Comparison of ENCODE assay signal across 19 mouse cellular contexts in genomic region chr1:143000216-143000615, GRCm38 (mm10).
A peak's percentile ranks its signal among the peaks of the same experiment; 100 is the strongest.
DNase-seq lines count a peak whose midpoint lies in the region; ATAC-seq and TF ChIP-seq lines count a peak whose summit lies in the region.
"Had no signal": no experiment of that assay in that cellular context is flagged by ENCODE, and none has a peak within 500 bp of the region (broad histone marks: within the 10 kb centered on the region; RNA-seq: fewer than 3 reads in every experiment).

No protein-coding gene starts in this region.

- intact Hi-C loops in gastrocnemius, postnatal 14 days (cut with DNase I; ENCODE audit: low total_unique reads), result no loop called here
- intact Hi-C loops in left cerebral cortex, postnatal 10 days (cut with DNase I), result no loop called here

- no peak for TF ChIP-seq POLR2A in MEL (IDR thresholded peaks at IDR 0.05; ENCODE audit: control insufficient read depth in 1 of 2, insufficient read depth in 1 of 2, low read depth in 1 of 2, low read length in 2 of 2, poor library complexity in 1 of 2)

- WGBS in liver, postnatal 0 days (ENCODE audit: insufficient replicate concordance), result 16% methylated on average over 1 of the region's 1 CpGs
- 38% methylated on average over 1 of the region's 1 CpGs for WGBS in liver, embryonic 11.5 days
- 76% methylated on average over 1 of the region's 1 CpGs for WGBS in neural tube, embryonic 15.5 days

- TF ChIP-seq RAD21 in MEL (IDR thresholded peaks at IDR 0.05; ENCODE audit: low read depth, low read length), result no peak

- TF ChIP-seq EP300 in liver, postnatal 0 days (IDR thresholded peaks at IDR 0.05; ENCODE audit: low read depth), result no peak
- TF ChIP-seq EP300 in MEL (IDR thresholded peaks at IDR 0.05; ENCODE audit: low read depth in 1 of 2, low read length in 2 of 2), result no peak

- no peak overlapping the region for H3K4me2 ChIP-seq in liver, postnatal 0 days (ENCODE audit: low read depth, low read length)
- no peak overlapping the region for H3K4me2 ChIP-seq in liver, embryonic 11.5 days
- H3K4me2 ChIP-seq in neural tube, embryonic 15.5 days, result no peak overlapping the region
- H3K4me2 ChIP-seq: embryonic facial prominence, embryonic 12.5 days; forebrain, embryonic 15.5 days; heart, embryonic 12.5 days; hindbrain, embryonic 12.5 days had no signal

- no peak overlapping the region for H3K9ac ChIP-seq in liver, postnatal 0 days (replicated peaks)
- H3K9ac ChIP-seq in liver, embryonic 11.5 days (ENCODE audit: low read depth, low read length), result no peak overlapping the region
- no peak overlapping the region for H3K9ac ChIP-seq in MEL (ENCODE audit: control insufficient read depth, low read depth, low read length, poor library complexity, severe bottlenecking)
- no peak overlapping the region for H3K9ac ChIP-seq in neural tube, embryonic 15.5 days (replicated peaks)
- H3K9ac ChIP-seq: embryonic facial prominence, embryonic 12.5 days; forebrain, embryonic 15.5 days; heart, embryonic 12.5 days; hindbrain, embryonic 12.5 days had no signal

- DNase-seq in liver, postnatal 0 days, result no peak
- DNase-seq in liver, embryonic 11.5 days (ENCODE audit: low spot score), result no peak
- peak; percentile 51 for DNase-seq in MEL (ENCODE audit: low read depth, low spot score)
- DNase-seq in gastrocnemius, postnatal 14 days, result no peak
- no peak for DNase-seq in left cerebral cortex, postnatal 10 days (ENCODE audit: extremely low spot score in 1 of 2, low spot score in 2 of 2)
- DNase-seq: adrenal gland, adult 2 months; adrenal gland, postnatal 25 days; cerebellum, adult 8-10 months; cerebellum, postnatal 14 days had no signal

- no peak overlapping the region for H3K27ac ChIP-seq in liver, postnatal 0 days (ENCODE audit: low read depth)
- H3K27ac ChIP-seq in liver, embryonic 11.5 days (ENCODE audit: low read depth, low read length), result no peak overlapping the region
- H3K27ac ChIP-seq in MEL (ENCODE audit: control insufficient read depth, low read depth, low read length), result no peak overlapping the region
- no peak overlapping the region for H3K27ac ChIP-seq in neural tube, embryonic 15.5 days (replicated peaks)
- H3K27ac ChIP-seq: embryonic facial prominence, embryonic 12.5 days; forebrain, embryonic 15.5 days; hindbrain, embryonic 12.5 days had no signal

- H3K79me2 ChIP-seq in MEL (ENCODE audit: control insufficient read depth, insufficient read depth, low read length, poor library complexity), result no peaks in the 10 kb centered on the region

- H3K36me3 ChIP-seq in liver, postnatal 0 days (replicated peaks; ENCODE audit: insufficient read depth, low read length), result no peaks in the 10 kb centered on the region
- H3K36me3 ChIP-seq in liver, embryonic 11.5 days (ENCODE audit: control insufficient read depth, insufficient read depth, low read length), result no peaks in the 10 kb centered on the region
- H3K36me3 ChIP-seq in MEL (ENCODE audit: control insufficient read depth in 1 of 2, insufficient read depth in 2 of 2, low read length in 2 of 2), result no peaks in the 10 kb centered on the region
- H3K36me3 ChIP-seq in neural tube, embryonic 15.5 days, result no peaks in the 10 kb centered on the region
- H3K36me3 ChIP-seq: embryonic facial prominence, embryonic 12.5 days; forebrain, embryonic 15.5 days; G1E; heart, embryonic 12.5 days; hindbrain, embryonic 12.5 days had no signal

- no peak for TF ChIP-seq CTCF in liver, postnatal 0 days (IDR thresholded peaks at IDR 0.05; ENCODE audit: low read depth)
- no peak for TF ChIP-seq CTCF in MEL (IDR thresholded peaks at IDR 0.05 in 2 of 3, conservative IDR thresholded peaks at IDR 0.05 in 1 of 3; ENCODE audit: control insufficient read depth in 1 of 3, insufficient read depth in 1 of 3, low read depth in 2 of 3, low read length in 3 of 3, poor library complexity in 1 of 3, severe bottlenecking in 1 of 3)

- no peak overlapping the region for H3K4me3 ChIP-seq in liver, postnatal 0 days (ENCODE audit: low read depth, low read length)
- H3K4me3 ChIP-seq in liver, embryonic 11.5 days (ENCODE audit: low read depth, low read length), result no peak overlapping the region
- no peak overlapping the region for H3K4me3 ChIP-seq in MEL (ENCODE audit: control insufficient read depth in 1 of 2, insufficient read depth in 1 of 2, low read depth in 2 of 2, low read length in 2 of 2)
- H3K4me3 ChIP-seq in neural tube, embryonic 15.5 days (replicated peaks), result no peak overlapping the region
- H3K4me3 ChIP-seq: embryonic facial prominence, embryonic 12.5 days; forebrain, embryonic 15.5 days; heart, embryonic 12.5 days; hindbrain, embryonic 12.5 days had no signal

- no peaks in the 10 kb centered on the region for H3K4me1 ChIP-seq in liver, postnatal 0 days (ENCODE audit: insufficient read depth)
- H3K4me1 ChIP-seq in liver, embryonic 11.5 days (replicated peaks; ENCODE audit: control insufficient read depth, insufficient read depth, low read length), result no peaks in the 10 kb centered on the region
- H3K4me1 ChIP-seq in MEL (ENCODE audit: control insufficient read depth in 1 of 2, insufficient read depth in 2 of 2, low read length in 2 of 2), result no peaks in the 10 kb centered on the region
- no peaks in the 10 kb centered on the region for H3K4me1 ChIP-seq in neural tube, embryonic 15.5 days
- H3K4me1 ChIP-seq: embryonic facial prominence, embryonic 12.5 days; forebrain, embryonic 15.5 days; heart, embryonic 12.5 days; hindbrain, embryonic 12.5 days had no signal

- peak; percentile 43; the same call in 1 of the 2 replicates for ATAC-seq in liver, postnatal 0 days
- no peak for ATAC-seq in liver, embryonic 11.5 days (replicated peaks; ENCODE audit: low FRiP score)
- ATAC-seq in granulocyte monocyte progenitor cell, adult 5-6 weeks (replicated peaks; ENCODE audit: poor library complexity, severe bottlenecking), result peak; percentile 98
- 0 out of 2 replicates have a peak, but pooled peaks have one; percentile 47 for ATAC-seq in monocyte, adult 5-6 weeks (replicated peaks; ENCODE audit: insufficient number of reproducible peaks, low FRiP score, low TSS enrichment, poor library complexity, severe bottlenecking)
- no peak for ATAC-seq in neural tube, embryonic 15.5 days (ENCODE audit: low FRiP score)
- ATAC-seq: forebrain, embryonic 15.5 days; hindbrain, embryonic 16.5 days; inflammation-experienced regulatory T-cells, adult 6 months had no signal

- H3K27me3 ChIP-seq in liver, postnatal 0 days (ENCODE audit: insufficient read depth, low read length), result no peaks in the 10 kb centered on the region
- no peaks in the 10 kb centered on the region for H3K27me3 ChIP-seq in liver, embryonic 11.5 days (replicated peaks; ENCODE audit: control insufficient read depth, insufficient read depth, low read length)
- no peaks in the 10 kb centered on the region for H3K27me3 ChIP-seq in MEL (ENCODE audit: control insufficient read depth in 1 of 2, insufficient read depth in 2 of 2, low read length in 2 of 2)
- no peaks in the 10 kb centered on the region for H3K27me3 ChIP-seq in neural tube, embryonic 15.5 days (replicated peaks)
- H3K27me3 ChIP-seq: embryonic facial prominence, embryonic 12.5 days; forebrain, embryonic 15.5 days; heart, embryonic 12.5 days; hindbrain, embryonic 12.5 days had no signal

- no peaks in the 10 kb centered on the region for H3K9me3 ChIP-seq in liver, postnatal 0 days (ENCODE audit: low read length)
- no peaks in the 10 kb centered on the region for H3K9me3 ChIP-seq in liver, embryonic 11.5 days (ENCODE audit: control insufficient read depth, low read length)
- H3K9me3 ChIP-seq in MEL (replicated peaks; ENCODE audit: insufficient read depth, low read length), result no peaks in the 10 kb centered on the region
- no peaks in the 10 kb centered on the region for H3K9me3 ChIP-seq in neural tube, embryonic 15.5 days (replicated peaks)
- H3K9me3 ChIP-seq: embryonic facial prominence, embryonic 12.5 days; forebrain, embryonic 15.5 days; heart, embryonic 12.5 days; hindbrain, embryonic 12.5 days had no signal

TF ChIP-seq in MEL, 35 proteins besides CTCF, POLR2A, EP300 and RAD21:
- TF ChIP-seq CHD2 (IDR thresholded peaks at IDR 0.05; ENCODE audit: low read length) (no peak), GATA1 (IDR thresholded peaks at IDR 0.05; ENCODE audit: low read depth, low read length) (no peak), ELF1 (IDR thresholded peaks at IDR 0.05; ENCODE audit: low read depth, low read length) (no peak), NRF1 (IDR thresholded peaks at IDR 0.05; ENCODE audit: insufficient read depth, low read depth, low read length, poor library complexity, severe bottlenecking) (no peak), KAT2A (conservative IDR thresholded peaks at IDR 0.05; ENCODE audit: low read depth, low read length) (no peak), MEF2A (IDR thresholded peaks at IDR 0.05; ENCODE audit: extremely low read depth, insufficient replicate concordance, low read depth, low read length, poor library complexity, severe bottlenecking) (no peak), MAX (IDR thresholded peaks at IDR 0.05; ENCODE audit: low read length) (no peak), NELFE (IDR thresholded peaks at IDR 0.05; ENCODE audit: low read depth, low read length) (no peak), MYB (IDR thresholded peaks at IDR 0.05; ENCODE audit: low read depth, low read length) (no peak), USF2 (IDR thresholded peaks at IDR 0.05; ENCODE audit: borderline replicate concordance in 1 of 2, insufficient read depth in 1 of 2, low read depth in 1 of 2, low read length in 2 of 2) (no peak), UBTF (IDR thresholded peaks at IDR 0.05; ENCODE audit: borderline replicate concordance, insufficient read depth, low read depth, low read length) (no peak), ZC3H11A (IDR thresholded peaks at IDR 0.05; ENCODE audit: low read depth, low read length) (no peak), POLR2AphosphoS5 (IDR thresholded peaks at IDR 0.05; ENCODE audit: borderline replicate concordance, low read depth, low read length) (no peak), HCFC1 (IDR thresholded peaks at IDR 0.05; ENCODE audit: low read depth, low read length) (no peak), MYC (IDR thresholded peaks at IDR 0.05; ENCODE audit: low read depth, low read length) (no peak), TBP (IDR thresholded peaks at IDR 0.05; ENCODE audit: low read depth, low read length) (no peak), MXI1 (IDR thresholded peaks at IDR 0.05; ENCODE audit: low read depth, low read length) (no peak), SIN3A (IDR thresholded peaks at IDR 0.05; ENCODE audit: low read length) (no peak)

Comparison
In these comparisons a context has a peak if more than half of its experiments do, and no peak if none do; other contexts are left out.
1. ATAC-seq: peak in liver, postnatal 0 days (single experiment), granulocyte monocyte progenitor cell, adult 5-6 weeks (single experiment) and monocyte, adult 5-6 weeks (single experiment); none in liver, embryonic 11.5 days (single experiment) and neural tube, embryonic 15.5 days (single experiment).